Mouse (Mus musculus) kidney, embryonic 16.5 days (tissue): ENCODE results near the gene Atp4a. TPM values are rescaled to one million over a fixed set of nuclear protein-coding genes. Genes with fewer than 3 reads are reported as not detected.

Source experiments
- polyA plus RNA-seq: library from polyadenylated mRNA; unstranded; fragments of >200 nt; fragmentation: Nextera tagmentation; extraction: Ambion mirVana; gene quantifications from 2 replicates; pipeline ENCODE4 v1.2.1, GENCODE M21; 2015

Atp4a gene
- polyA plus RNA-seq, 1 experiment from 2014 or later, result 2.1 TPM

Other genes starting within 250 kb of the Atp4a start
- gene Prodh2, start 218.6 kb upstream of the Atp4a start, polyA plus RNA-seq, result 21.1 and 27.6 TPM in 2 replicates
- gene Arhgap33, start 177.1 kb upstream of the Atp4a start, polyA plus RNA-seq, result 12.0 and 14.9 TPM in 2 replicates
- gene Hspb6, start 160.0 kb upstream of the Atp4a start, polyA plus RNA-seq, result 18.0 and 20.6 TPM in 2 replicates
- 12.0 and 16.6 TPM in 2 replicates for gene Proser3, start 159.9 kb upstream of the Atp4a start, polyA plus RNA-seq
- 47.0 and 48.1 TPM in 2 replicates for gene Lin37, start 152.4 kb upstream of the Atp4a start, polyA plus RNA-seq
- gene U2af1l4, start 148.9 kb upstream of the Atp4a start, polyA plus RNA-seq, result 91.6 and 99.4 TPM in 2 replicates
- gene Gm49396, start 148.9 kb upstream of the Atp4a start, polyA plus RNA-seq, result 18.2 and 18.9 TPM in 2 replicates
- 142 and 148 TPM in 2 replicates for gene Psenen, start 148.6 kb upstream of the Atp4a start, polyA plus RNA-seq
- gene Igflr1, start 146.8 kb upstream of the Atp4a start, polyA plus RNA-seq, result 6.0 and 8.7 TPM in 2 replicates
- 7.8 and 9.0 TPM in 2 replicates for gene Kmt2b, start 123.5 kb upstream of the Atp4a start, polyA plus RNA-seq
- 0.77 and 1.3 TPM in 2 replicates for gene Zbtb32, start 113.3 kb upstream of the Atp4a start, polyA plus RNA-seq
- gene Upk1a, start 99.4 kb upstream of the Atp4a start, polyA plus RNA-seq, result 7.9 and 13.0 TPM in 2 replicates
- 1,049 TPM in 2 replicates for gene Cox6b1, start 86.1 kb upstream of the Atp4a start, polyA plus RNA-seq
- gene Etv2, start 76.4 kb upstream of the Atp4a start, polyA plus RNA-seq, result not detected in 2 replicates
- 111 and 119 TPM in 2 replicates for gene Rbm42, start 61.9 kb upstream of the Atp4a start, polyA plus RNA-seq
- gene Haus5, start 47.2 kb upstream of the Atp4a start, polyA plus RNA-seq, result 59.4 and 67.0 TPM in 2 replicates
- not detected in 2 replicates for gene Pmis2, start 40.6 kb upstream of the Atp4a start, polyA plus RNA-seq
- 0.40 and 0.51 TPM in 2 replicates for gene 2200002J24Rik, start 13.3 kb upstream of the Atp4a start, polyA plus RNA-seq
- 209 and 225 TPM in 2 replicates for gene Tmem147, start 17.3 kb downstream of the Atp4a start, polyA plus RNA-seq
- 0.21 and 0.45 TPM in 2 replicates for gene Gapdhs, start 31.5 kb downstream of the Atp4a start, polyA plus RNA-seq
- 1.7 and 2.3 TPM in 2 replicates for gene Sbsn, start 39.3 kb downstream of the Atp4a start, polyA plus RNA-seq
- 0.89 and 1.2 TPM in 2 replicates for gene Dmkn, start 51.5 kb downstream of the Atp4a start, polyA plus RNA-seq
- gene Krtdap, start 75.7 kb downstream of the Atp4a start, polyA plus RNA-seq, result 1.0 and 1.5 TPM in 2 replicates
- gene Ffar2, start 111.6 kb downstream of the Atp4a start, polyA plus RNA-seq, result 0.28 and 0.30 TPM in 2 replicates
- 0.12 and 0.24 TPM in 2 replicates for gene Ffar3, start 144.0 kb downstream of the Atp4a start, polyA plus RNA-seq
- not detected in 2 replicates for gene Ffar1, start 149.4 kb downstream of the Atp4a start, polyA plus RNA-seq
- gene Cd22, start 168.1 kb downstream of the Atp4a start, polyA plus RNA-seq, result 0.19 and 0.29 TPM in 2 replicates
- gene Mag, start 202.7 kb downstream of the Atp4a start, polyA plus RNA-seq, result 0.59 and 0.74 TPM in 2 replicates
- not detected in 2 replicates for gene Hamp2, start 212.5 kb downstream of the Atp4a start, polyA plus RNA-seq
- gene Hamp, start 231.8 kb downstream of the Atp4a start, polyA plus RNA-seq, result not detected in 2 replicates
- 19.8 and 25.3 TPM in 2 replicates for gene Usf2, start 244.6 kb downstream of the Atp4a start, polyA plus RNA-seq